Mouse (Mus musculus) kidney, postnatal 0 days (tissue): Measurements from ENCODE around the gene Vamp4. TPM values are rescaled to one million over a fixed set of nuclear protein-coding genes. Genes with fewer than 3 reads are reported as not detected.
A peak's percentile ranks its signal among the peaks of the same experiment; 100 is the strongest.

Experiments used
- ATAC-seq: fragments of 200-750 bp; cut with Nextera tagmentation; replicated peaks from 2 replicates; pipeline ENCODE4 v1.8.0; 2017; ENCODE audit warnings: low read depth, moderate number of reproducible peaks, moderate TSS enrichment, moderate library complexity; ENCODE audit not compliant: low FRiP score
- DNase-seq: peaks from one replicate; pipeline ENCODE4 v3.0.0-alpha.2; 2016; ENCODE audit warnings: low spot score
- H3K27ac ChIP-seq: fragments of 300-500 bp; sonication (generic); 2 replicates; pipeline ENCODE4 v1.5.1; 2014; ENCODE audit warnings: mild to moderate bottlenecking
- H3K27me3 ChIP-seq: fragments of 300-500 bp; sonication (generic); 2 replicates; pipeline ENCODE4 v1.6.1; 2014; ENCODE audit warnings: low read length, mixed read lengths; ENCODE audit not compliant: insufficient read depth
- H3K36me3 ChIP-seq: fragments of 300-500 bp; sonication (generic); 2 replicates; pipeline ENCODE4 v1.6.1; 2014; ENCODE audit warnings: low read length, mixed read lengths; ENCODE audit not compliant: insufficient read depth
- H3K4me1 ChIP-seq: fragments of 300-500 bp; sonication (generic); replicated peaks from 2 replicates; pipeline ENCODE4 v1.6.1; 2014; ENCODE audit warnings: antibody characterized with exemption, low read length, mixed read lengths; ENCODE audit not compliant: insufficient read depth
- H3K4me2 ChIP-seq: fragments of 300-500 bp; sonication (generic); 2 replicates; pipeline ENCODE4 v1.6.1; 2014; ENCODE audit warnings: mild to moderate bottlenecking, low read length, moderate library complexity, mixed read lengths
- H3K4me3 ChIP-seq: fragments of 300-500 bp; sonication (generic); replicated peaks from 2 replicates; pipeline ENCODE4 v1.5.1; 2014; ENCODE audit warnings: low read depth, low read length
- H3K9ac ChIP-seq: fragments of 300-500 bp; sonication (generic); 2 replicates; pipeline ENCODE4 v1.6.1; 2014; ENCODE audit warnings: low read depth, low read length
- H3K9me3 ChIP-seq: fragments of 300-500 bp; sonication (generic); replicated peaks from 2 replicates; pipeline ENCODE4 v1.6.1; 2016; ENCODE audit warnings: low read length, inconsistent platforms, mixed read lengths
- CTCF ChIP-seq: IDR thresholded peaks from 2 replicates; pipeline ENCODE4 v1.5.1; 2016; ENCODE audit warnings: antibody characterized with exemption, low read depth, mild to moderate bottlenecking, moderate library complexity
- WGBS: fragments of 180-500 bp; shearing (Covaris S2); extraction: QIAGEN DNeasy Blood & Tissue Kit; methylation state at CpG from one replicate; pipeline ENCODE4 v1.1.7; 2014; 5-methylcytosine and 5-hydroxymethylcytosine counted together
- polyA plus RNA-seq: library from polyadenylated mRNA; unstranded; fragments of >200 nt; fragmentation: Nextera tagmentation; extraction: Ambion mirVana; gene quantifications from 2 replicates; pipeline ENCODE4 v1.2.1, GENCODE M21; 2015

Vamp4 gene
- polyA plus RNA-seq, 1 experiment from 2014 or later: 53.6 TPM

- 68% methylated on average over 1 of the region's 1 CpGs for WGBS
- Histone ChIP-seq H3K4me3 (no peak overlapping the region), H3K4me2 (no peak overlapping the region), H3K9ac (no peak overlapping the region), H3K9me3 (no peaks in the 10 kb centered on the region), H3K36me3 (peaks cover 32% of the 10 kb centered on the region; the same call in 1 of the 2 replicates), H3K4me1 (0 out of 2 replicates have a peak, but pooled peaks cover 9% of the 10 kb centered on the region), H3K27me3 (no peaks in the 10 kb centered on the region), H3K27ac (no peak overlapping the region)
- no peak for DNase-seq
- ATAC-seq: no peak
- TF ChIP-seq CTCF: no peak
Measured at GRCm38 (mm10) chr1:162543231-162543630, 27.1 kb upstream of the Vamp4 start.

- Histone ChIP-seq H3K9me3 (no peaks in the 10 kb centered on the region), H3K27ac (peak overlapping the region; percentile 70; the same call in 1 of the 2 replicates), H3K4me2 (peak overlapping the region; percentile 95), H3K4me3 (peak overlapping the region; percentile 69), H3K36me3 (0 out of 2 replicates have a peak, but pooled peaks cover 13% of the 10 kb centered on the region), H3K4me1 (0 out of 2 replicates have a peak, but pooled peaks cover 9% of the 10 kb centered on the region), H3K9ac (peak overlapping the region; percentile 74), H3K27me3 (no peaks in the 10 kb centered on the region)
- DNase-seq (no peak), ATAC-seq (no peak)
- no peak for TF ChIP-seq CTCF
- 2% methylated on average over 10 of the region's 10 CpGs for WGBS
Measured at GRCm38 (mm10) chr1:162547607-162548006, 22.7 kb upstream of the Vamp4 start.

DNA sequence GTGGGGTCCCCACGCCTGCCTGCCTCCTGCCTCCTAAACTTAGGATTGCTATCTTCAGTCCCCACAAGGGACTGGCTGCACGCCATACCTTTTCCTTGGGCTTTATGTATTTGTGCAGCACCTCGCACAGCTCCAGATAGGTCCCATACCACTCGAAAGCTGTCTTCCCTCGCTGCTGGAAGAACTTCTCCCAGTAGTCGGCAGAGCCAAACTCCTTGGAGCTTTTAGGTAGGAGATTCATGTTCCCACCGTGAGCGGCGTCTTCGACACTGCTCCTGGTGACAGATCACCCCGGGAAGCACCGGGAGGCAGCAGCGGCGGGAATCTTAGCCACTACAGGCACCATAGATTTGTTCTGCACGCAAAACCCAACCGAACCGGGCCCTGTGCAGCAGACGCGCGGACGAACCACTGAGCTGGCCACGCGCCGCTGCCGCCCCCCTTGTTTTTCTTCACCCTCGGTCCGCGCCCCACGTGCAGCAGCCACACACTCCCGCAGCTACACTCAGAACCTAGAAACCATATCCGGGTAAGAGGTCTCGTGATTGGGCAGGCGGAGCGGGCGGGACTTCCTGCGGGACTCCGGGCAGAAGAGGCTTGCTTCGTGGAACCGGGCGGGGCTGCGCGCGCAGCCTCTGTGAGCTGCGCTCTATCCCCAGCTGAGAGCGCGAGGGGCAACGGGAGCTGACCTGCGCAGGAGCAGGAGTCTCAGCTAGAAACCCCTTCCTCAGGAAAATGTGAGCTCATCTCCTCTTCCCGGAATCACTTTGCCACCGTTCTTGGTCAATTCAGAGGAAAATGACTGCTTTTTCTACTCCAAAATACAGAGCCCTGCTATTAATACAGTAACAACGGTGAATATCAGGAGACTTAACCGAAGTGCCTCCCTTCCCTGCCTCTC lies 22.0 kb upstream of the Vamp4 start, which contains the start of gene Mettl13:
Gene Mettl13, minus strand, starts transcription at position 536 of the 901 bp plus-strand sequence.
- Histone ChIP-seq H3K4me3 (peak within 1 kb of the TSS; percentile 69), H3K4me2 (peak within 1 kb of the TSS; percentile 95), H3K9me3 (no peaks in the 10 kb centered on the region), H3K27ac (peak within 1 kb of the TSS; percentile 70), H3K4me1 (0 out of 2 replicates have a peak, but pooled peaks cover 9% of the 10 kb centered on the region), H3K9ac (peak within 1 kb of the TSS; percentile 74), H3K36me3 (0 out of 2 replicates have a peak, but pooled peaks cover 6% of the 10 kb centered on the region), H3K27me3 (no peaks in the 10 kb centered on the region)
- no peak for TF ChIP-seq CTCF
- DNase-seq (peak; percentile 98), ATAC-seq (peak; percentile 98)
- under 1% methylated on average over 52 of the region's 52 CpGs for WGBS

GRCm38 (mm10) chr1:162548917-162549613 lies 21.2 kb upstream of the Vamp4 start:
- DNase-seq (no peak), ATAC-seq (no peak)
- H3K36me3 ChIP-seq: 0 out of 2 replicates have a peak, but pooled peaks cover 6% of the 10 kb centered on the region
- 0 out of 2 replicates have a peak, but pooled peaks cover 9% of the 10 kb centered on the region for H3K4me1 ChIP-seq
- H3K4me3 ChIP-seq: peak overlapping the region; percentile 69
- peak overlapping the region; percentile 95 for H3K4me2 ChIP-seq
- H3K9ac ChIP-seq: peak overlapping the region; percentile 74
- peak overlapping the region; percentile 70 for H3K27ac ChIP-seq
- H3K9me3 ChIP-seq: no peaks in the 10 kb centered on the region
- H3K27me3 ChIP-seq: no peaks in the 10 kb centered on the region
- no peak for TF ChIP-seq CTCF
- WGBS: 59% methylated on average over 10 of the region's 10 CpGs

- WGBS: 79% methylated on average over 5 of the region's 5 CpGs
- H3K4me2 ChIP-seq: no peak overlapping the region
- H3K4me3 ChIP-seq: no peak overlapping the region
- no peak overlapping the region for H3K27ac ChIP-seq
- H3K4me1 ChIP-seq: 0 out of 2 replicates have a peak, but pooled peaks cover 9% of the 10 kb centered on the region
- TF ChIP-seq CTCF: peak; percentile 86
- no peak for ATAC-seq
- peak; percentile 70 for DNase-seq
- H3K36me3 ChIP-seq: 0 out of 2 replicates have a peak, but pooled peaks cover 6% of the 10 kb centered on the region
- H3K9me3 ChIP-seq: no peaks in the 10 kb centered on the region
- H3K9ac ChIP-seq: no peak overlapping the region
- no peaks in the 10 kb centered on the region for H3K27me3 ChIP-seq
Measured at GRCm38 (mm10) chr1:162549615-162550283, 20.6 kb upstream of the Vamp4 start.

DNA sequence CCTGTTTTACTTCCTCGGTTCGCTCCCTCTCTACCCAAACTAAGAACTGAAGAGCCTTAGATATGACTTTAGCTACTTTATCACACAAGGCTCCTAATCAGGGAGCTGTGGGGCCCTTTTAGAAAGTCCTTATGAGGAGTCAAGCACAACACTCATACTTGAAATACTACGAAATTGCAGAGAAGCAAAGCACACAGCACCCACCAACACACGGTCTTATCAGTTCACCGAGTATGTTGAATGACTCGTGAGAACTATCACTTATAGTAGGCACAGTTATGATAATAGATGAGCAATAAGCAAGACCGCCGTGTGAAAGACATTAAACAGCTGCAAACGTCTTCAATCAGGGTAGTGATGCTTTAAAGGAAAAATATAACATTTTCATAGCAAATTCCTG lies 17.4 kb upstream of the Vamp4 start:
- H3K9me3 ChIP-seq: no peaks in the 10 kb centered on the region
- no peak overlapping the region for H3K4me2 ChIP-seq
- no peaks in the 10 kb centered on the region for H3K4me1 ChIP-seq
- no peak for TF ChIP-seq CTCF
- no peak for DNase-seq
- ATAC-seq: no peak
- no peaks in the 10 kb centered on the region for H3K36me3 ChIP-seq
- no peak overlapping the region for H3K27ac ChIP-seq
- H3K4me3 ChIP-seq: no peak overlapping the region
- 85% methylated on average over 9 of the region's 9 CpGs for WGBS
- H3K27me3 ChIP-seq: no peaks in the 10 kb centered on the region
- no peak overlapping the region for H3K9ac ChIP-seq
